Mouse (Mus musculus) spleen, adult 2 months (tissue): ENCODE data around the gene Map2k3.

ENCODE experiments used
- CTCF ChIP-seq: fragments of 200-500 bp; IDR thresholded peaks from 2 replicates; pipeline ENCODE4 v1.5.1; 2011; ENCODE audit warnings: mild to moderate bottlenecking, inconsistent platforms; ENCODE audit not compliant: insufficient read depth, insufficient read length, insufficient replicate concordance; ENCODE audit errors: extremely low read depth
- POLR2A ChIP-seq: fragments of 200-500 bp; IDR thresholded peaks from 2 replicates; pipeline ENCODE4 v1.6.1; 2011; ENCODE audit warnings: low read depth, low read length, inconsistent platforms

- TF ChIP-seq CTCF (no peak), POLR2A (no peak)
These were observed 29.3 kb downstream of the Map2k3 start for GRCm38 (mm10) chr11:60961176-60961575.
